Mouse (Mus musculus): ENCODE results near the gene Dntt.

Dntt gene

GRCm38 (mm10) chr19:41029219-41029618, at the start of gene Dntt:
Gene Dntt (plus strand): TSS chr19:41029275.
- DNase-seq: peak in 1 of 2 experiments; percentile 57

GRCm38 (mm10) chr19:40980671-40981070, 48.4 kb upstream of the Dntt start:
- no peak for DNase-seq

- DNase-seq: no peak
Measured at GRCm38 (mm10) chr19:40984536-40984935, 44.5 kb upstream of the Dntt start.

- no peak for DNase-seq
Measured at GRCm38 (mm10) chr19:40988856-40989255, 40.2 kb upstream of the Dntt start.

GRCm38 (mm10) chr19:40989961-40990600, 39.0 kb upstream of the Dntt start:
- no peak for DNase-seq

- no peak for DNase-seq
Measured at GRCm38 (mm10) chr19:40990781-40991343, 38.2 kb upstream of the Dntt start.

- no peak for DNase-seq
Measured at GRCm38 (mm10) chr19:40991626-40992025, 37.4 kb upstream of the Dntt start.

GRCm38 (mm10) chr19:40992096-40992495, 37.0 kb upstream of the Dntt start:
- DNase-seq: no peak

GRCm38 (mm10) chr19:40992517-40993044, 36.5 kb upstream of the Dntt start:
- DNase-seq: no peak

- no peak for DNase-seq
Measured at GRCm38 (mm10) chr19:40993356-40993755, 35.7 kb upstream of the Dntt start.

- DNase-seq: peak; percentile 19 to 43
Measured at GRCm38 (mm10) chr19:40994057-40994585, 35.0 kb upstream of the Dntt start, which contains the start of gene Blnk. Gene Blnk (minus strand): TSS chr19:40994535.

- no peak for DNase-seq
Measured at GRCm38 (mm10) chr19:40994911-40995310, 34.2 kb upstream of the Dntt start.

GRCm38 (mm10) chr19:40995449-40996401, 33.4 kb upstream of the Dntt start:
- no peak for DNase-seq

GRCm38 (mm10) chr19:40996722-40997121, 32.4 kb upstream of the Dntt start:
- no peak for DNase-seq

GRCm38 (mm10) chr19:40998469-40999170, 30.5 kb upstream of the Dntt start:
- no peak for DNase-seq

- DNase-seq: no peak
Measured at GRCm38 (mm10) chr19:40999569-40999968, 29.5 kb upstream of the Dntt start.

- DNase-seq: no peak
Measured at GRCm38 (mm10) chr19:41003694-41004315, 25.3 kb upstream of the Dntt start.

- DNase-seq: no peak
Measured at GRCm38 (mm10) chr19:41006621-41007020, 22.5 kb upstream of the Dntt start.

GRCm38 (mm10) chr19:41007326-41007725, 21.7 kb upstream of the Dntt start:
- DNase-seq: no peak

GRCm38 (mm10) chr19:41007733-41008132, 21.3 kb upstream of the Dntt start:
- DNase-seq: no peak

- DNase-seq: no peak
Measured at GRCm38 (mm10) chr19:41008674-41009395, 20.2 kb upstream of the Dntt start.

Data from thymus, adult 18-20 months (tissue).